Mouse (Mus musculus): ENCODE measurements around the gene Jam3.
"Not testable (repeated sequence)": the region's sequence is repeated elsewhere in the genome, so short reads cannot be mapped to it uniquely, and the experiment has no call there.

Jam3 gene

GRCm38 (mm10) chr9:27166981-27167380, 11.8 kb upstream of the Jam3 start:
- DNase-seq = no peak

- no peak for DNase-seq
These were observed 10.4 kb upstream of the Jam3 start for GRCm38 (mm10) chr9:27165596-27165995.

- no peak for DNase-seq
These were observed 9.7 kb upstream of the Jam3 start for GRCm38 (mm10) chr9:27164957-27165356.

DNA sequence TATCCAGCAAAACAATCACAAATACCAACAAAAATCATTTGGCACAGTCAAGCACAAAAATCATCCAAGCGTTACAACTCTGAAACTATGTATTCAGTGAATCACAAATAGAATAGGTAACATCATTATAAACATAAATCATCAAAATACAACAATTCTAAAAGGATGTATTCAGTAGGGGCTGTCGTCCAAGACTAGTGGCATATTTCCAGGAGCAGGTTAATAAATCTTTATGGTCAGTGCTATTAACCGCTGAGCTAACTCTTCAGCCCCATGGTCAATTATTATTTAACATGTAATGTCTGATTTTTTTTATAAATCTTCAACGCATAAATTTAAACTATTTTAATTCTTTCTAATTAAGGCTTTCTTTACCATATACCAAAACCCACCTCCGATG, 8.4 kb upstream of the Jam3 start:
- not testable (repeated sequence) for DNase-seq

DNA sequence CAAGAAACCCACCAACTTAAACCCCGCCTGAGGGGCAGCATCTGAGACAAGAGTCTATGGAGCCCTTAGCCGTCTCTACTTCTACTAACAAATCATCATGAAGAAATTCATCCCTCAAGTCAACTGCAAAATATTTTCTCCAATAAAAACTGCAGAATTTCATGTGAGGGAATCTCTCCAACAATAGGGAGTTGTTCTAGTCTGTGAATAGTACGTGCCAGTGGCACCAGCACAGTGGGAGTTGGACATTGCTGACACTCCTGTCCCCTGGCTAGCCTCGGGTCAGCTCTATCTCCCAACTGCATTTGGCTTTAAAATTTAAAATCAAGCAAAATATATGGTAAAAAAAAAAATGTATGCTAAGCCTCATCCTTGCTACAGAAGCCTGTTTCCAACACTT, 1.4 kb downstream of the Jam3 start:
- no peak for DNase-seq

DNA sequence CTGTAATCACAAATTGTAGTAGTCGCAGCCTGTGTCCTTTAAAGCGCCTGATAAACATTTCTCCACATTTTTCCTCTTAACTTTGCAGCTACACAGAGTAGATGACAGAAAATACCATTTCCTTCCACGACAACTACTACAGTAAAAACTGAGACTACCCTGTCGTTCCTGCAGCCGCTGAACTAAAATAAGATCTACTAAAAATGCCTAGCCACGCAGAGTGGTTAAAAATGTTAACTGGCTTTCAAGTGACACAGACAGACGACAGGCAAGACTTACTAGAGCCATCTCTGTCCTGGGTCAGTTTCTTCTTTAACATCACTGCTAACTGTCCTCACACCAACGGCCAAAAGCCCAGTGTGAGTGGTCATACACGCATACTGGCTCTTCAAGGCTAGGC, 5.4 kb downstream of the Jam3 start:
- DNase-seq = no peak

- no peak for DNase-seq
These were observed 6.4 kb downstream of the Jam3 start for GRCm38 (mm10) chr9:27148631-27149471.

GRCm38 (mm10) chr9:27147946-27148345, 7.3 kb downstream of the Jam3 start:
- no peak for DNase-seq

DNA sequence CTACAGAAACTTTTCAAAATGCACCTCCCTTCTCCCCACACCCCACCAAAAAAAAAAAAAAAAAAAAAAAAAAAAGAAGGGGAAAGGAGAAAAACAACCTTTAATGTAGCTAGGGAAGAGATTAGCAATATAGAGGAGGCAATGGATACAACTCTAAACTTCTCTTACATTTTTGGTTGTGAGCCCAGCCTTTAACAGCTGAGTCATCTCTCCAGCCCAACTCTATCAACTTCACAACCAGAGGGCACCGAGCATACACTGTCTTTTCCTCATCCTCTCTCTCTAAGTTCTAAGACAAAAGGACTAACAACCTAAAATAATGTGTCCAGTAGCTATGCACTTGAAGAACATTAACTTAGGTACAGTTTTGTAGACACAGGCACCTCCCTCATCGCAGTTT, 8.4 kb downstream of the Jam3 start:
- no peak for DNase-seq

DNA sequence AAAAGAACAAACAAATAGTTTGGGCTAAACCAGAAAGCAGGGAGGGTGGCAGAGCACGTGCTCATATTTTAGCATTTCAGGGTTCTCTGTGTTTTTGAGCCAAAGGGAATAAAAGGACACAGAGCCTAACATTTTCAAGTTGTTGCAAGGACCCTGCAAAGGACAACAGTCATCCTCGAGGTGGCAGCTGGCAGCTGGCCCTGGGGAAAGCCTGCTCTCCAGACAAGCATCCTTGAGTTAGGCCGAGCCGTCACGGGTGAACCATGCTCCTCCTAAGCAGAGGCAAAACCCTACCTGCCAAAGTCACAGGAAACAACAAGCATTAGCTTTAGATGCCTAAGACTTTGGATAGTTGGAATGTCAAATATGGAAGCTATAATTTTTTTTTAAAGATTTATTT, 10.2 kb downstream of the Jam3 start:
- DNase-seq = no peak

DNA sequence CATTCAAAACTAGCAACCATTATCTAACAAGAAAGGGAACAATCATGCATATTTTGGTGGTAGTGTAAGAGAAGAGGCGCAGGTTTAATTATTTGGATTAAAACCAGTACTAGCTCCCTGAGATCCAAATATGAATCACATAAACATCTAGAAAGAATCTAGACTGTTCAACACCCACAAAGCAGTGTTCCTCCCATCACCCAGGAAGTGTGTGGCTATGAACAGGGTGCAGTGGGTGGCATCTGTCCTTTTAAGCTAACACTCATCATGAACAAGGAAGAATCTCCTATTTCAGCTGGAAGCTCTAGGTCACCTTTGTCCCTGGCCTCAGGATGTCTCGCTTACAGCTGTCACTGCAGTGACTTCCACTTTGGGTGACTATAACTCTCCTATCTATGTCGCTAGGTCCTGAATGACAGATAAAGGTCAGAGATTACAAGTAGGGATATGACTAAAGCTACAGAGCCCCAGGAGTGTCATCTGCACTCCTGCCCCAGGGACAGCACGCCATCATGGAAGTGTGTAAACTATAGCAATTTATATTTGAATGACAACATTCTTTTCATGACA, 10.9 kb downstream of the Jam3 start:
- DNase-seq = no peak

DNA sequence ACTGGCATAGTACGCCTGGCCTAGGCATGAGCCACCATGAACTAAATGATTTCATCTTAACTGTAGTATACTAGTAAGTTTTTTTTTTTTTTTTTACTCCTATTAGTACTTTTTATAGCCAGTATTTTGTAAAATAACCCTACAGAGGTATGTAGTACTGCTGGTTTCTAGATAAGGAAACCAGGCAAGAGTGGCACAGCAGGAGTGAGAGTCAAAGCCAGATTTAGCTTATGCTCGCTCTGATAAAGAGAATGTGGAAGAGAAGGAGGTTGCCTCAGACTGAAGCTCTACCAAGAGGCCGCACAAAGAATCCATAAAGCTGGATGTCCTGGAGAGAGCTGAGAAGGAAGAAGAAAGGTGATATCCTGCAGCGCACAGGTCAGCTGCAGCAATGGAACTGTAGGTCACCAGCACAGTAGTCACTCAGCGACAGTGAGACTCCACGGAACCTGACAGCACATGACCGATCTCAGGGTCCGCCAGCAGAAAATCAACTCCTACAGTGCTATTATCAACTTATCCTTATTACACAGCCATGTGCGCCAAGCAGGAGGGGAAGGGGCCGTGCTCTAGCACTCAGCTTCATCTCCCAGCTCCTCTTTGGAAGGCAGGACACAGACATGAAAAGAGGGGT, 14.7 kb downstream of the Jam3 start:
- DNase-seq = no peak

DNA sequence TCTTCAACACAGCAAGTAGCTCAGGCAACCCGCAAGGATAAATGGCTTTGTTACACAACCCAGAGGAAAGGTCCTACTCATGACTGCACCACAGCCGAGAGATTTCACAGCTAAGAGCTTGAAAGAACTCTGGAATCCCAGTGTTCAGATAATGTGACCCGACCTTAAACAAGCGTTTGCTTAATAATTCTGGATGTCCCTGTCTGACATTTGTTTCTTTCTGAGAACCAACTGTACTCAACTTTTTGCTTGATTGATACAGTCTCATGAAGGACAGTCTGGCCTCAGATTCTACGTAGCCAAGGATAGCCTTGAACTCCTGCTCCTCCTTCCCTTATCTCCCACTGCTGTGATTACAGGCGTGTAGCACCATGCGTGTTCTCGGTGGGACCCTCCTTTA, 18.6 kb downstream of the Jam3 start:
- no peak for DNase-seq

DNA sequence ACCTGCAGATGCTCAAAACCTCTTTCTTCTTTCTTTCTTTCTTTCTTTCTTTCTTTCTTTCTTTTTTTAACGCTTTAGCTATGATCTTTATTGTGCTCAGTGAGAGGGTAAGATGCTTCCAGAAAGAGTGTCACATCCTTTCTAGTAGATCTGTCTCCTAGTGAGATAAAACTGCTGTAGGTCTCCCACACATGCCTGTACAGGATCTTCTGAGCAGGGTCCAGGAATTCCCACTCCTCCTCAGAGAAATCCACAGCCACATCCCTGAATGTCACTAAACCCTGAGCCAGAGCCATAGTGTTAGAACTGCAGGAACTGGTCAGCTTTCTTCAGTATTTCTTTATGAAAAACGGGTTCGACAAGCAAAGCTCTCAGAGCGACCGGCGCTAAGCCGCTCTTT, 19.8 kb downstream of the Jam3 start:
- DNase-seq = no peak

GRCm38 (mm10) chr9:27134410-27134809, 20.8 kb downstream of the Jam3 start:
- peak; percentile 52 for DNase-seq

DNA sequence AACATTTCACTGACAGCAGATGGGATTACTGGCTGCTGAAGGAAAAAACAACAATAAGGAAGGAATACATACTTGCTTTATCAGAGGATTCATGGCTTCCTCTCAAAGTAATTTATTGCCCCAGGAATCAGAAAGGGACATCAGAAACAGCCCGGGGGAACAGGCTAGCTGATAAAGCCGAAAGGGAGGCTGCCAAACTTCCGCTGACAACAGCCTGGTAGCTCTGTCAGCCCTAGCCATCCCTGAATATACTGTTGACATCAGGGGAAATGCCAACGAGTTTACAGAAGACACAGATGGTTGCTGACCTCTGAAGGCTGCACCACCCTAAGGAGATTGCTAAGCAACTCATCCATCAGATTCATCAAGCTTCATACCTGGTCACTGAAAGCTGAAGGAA, 26.6 kb downstream of the Jam3 start:
- DNase-seq = no peak

DNA sequence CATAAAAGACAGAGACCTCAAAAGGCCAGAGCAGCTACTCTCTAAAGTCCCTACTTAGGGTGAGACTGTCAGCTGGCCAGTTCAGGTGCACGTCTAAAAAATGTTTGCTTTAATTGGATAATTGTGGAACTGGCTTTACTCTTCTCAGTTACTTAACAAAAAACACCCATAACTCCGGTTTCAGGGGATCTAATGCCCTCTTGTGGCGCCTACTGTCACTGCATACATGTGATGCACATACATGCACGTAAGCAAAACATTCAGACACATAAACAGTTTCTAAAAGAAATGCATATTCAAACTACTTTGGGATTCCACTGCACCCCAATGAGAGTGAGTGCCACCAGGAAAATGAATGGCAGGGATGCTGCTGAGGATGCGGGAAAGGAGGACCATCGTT, 28.7 kb downstream of the Jam3 start:
- no peak for DNase-seq

DNA sequence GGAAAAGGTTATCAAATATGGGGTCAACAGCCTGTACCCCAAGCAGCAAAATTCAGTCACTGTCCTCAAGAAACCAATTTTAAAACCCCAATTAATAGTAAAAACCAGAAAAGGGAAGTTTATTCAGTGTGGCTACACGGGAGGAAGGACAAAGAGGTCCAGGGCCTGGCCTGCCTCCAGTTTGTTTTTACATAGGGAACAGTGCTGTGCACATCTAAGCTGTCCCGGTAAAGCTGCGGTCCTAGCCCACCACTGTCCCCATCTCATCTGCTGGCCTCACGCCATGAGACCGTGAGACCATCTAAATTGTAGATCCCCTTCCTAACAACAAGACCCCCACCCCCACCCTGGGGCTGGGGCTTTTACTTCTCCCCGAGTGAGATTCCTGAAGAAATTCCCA, 29.8 kb downstream of the Jam3 start:
- DNase-seq = no peak

DNA sequence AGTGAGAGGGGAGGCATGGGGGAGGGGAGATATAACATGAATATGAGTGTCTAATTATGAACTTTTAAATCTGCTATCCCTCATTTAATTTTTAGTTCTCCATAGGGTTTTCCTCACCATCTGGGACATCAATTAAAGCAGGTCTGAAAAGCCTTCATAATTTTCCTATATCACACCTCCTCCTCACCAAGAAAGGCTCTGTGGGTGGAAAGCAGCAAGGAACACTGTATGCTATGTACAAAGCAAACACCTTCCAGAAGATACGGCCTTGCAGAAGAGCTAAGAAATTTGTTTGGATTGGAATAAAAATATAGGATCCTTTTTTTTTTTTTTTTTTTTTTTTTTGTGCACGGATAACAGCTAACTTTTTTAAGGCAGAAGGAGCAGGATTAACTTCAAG, 31.3 kb downstream of the Jam3 start:
- DNase-seq = no peak

DNA sequence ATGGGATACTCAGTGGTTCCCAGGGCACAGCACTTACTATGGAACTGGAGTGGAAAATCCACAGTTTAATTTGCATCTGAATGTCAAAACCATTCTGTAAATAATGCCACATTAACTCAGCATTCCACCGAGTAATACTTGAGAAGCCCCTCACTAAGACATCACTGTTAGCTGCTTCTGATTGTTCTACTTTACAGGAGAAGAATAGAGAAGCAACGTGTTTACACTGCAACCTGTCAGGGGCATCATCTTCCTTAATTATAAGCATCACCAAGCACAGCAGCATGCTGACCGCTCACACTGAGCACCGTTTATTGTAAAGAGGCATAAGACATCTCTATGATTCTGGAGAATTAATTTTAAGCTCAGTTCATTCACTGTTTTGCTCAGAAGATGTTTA, 32.3 kb downstream of the Jam3 start:
- DNase-seq = no peak

DNA sequence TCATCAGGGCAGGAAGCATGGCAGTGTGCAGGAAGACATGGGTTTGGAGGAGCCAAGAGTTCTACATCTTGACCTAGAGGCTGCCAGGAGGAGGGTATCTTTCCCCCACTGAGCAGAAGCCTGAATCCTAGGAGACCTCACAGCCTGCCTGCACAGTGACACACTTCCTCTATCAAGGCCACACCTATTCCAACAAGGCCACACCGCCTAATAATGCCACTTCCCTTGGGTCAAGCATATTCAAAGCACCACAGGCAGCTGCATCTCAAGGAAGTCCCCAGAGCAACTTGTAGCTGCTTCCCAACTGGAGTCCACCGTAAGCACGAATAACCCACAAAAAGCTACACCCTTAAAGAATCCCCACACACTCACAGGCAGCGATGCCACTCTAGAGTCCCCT, 33.1 kb downstream of the Jam3 start:
- DNase-seq = no peak

DNA sequence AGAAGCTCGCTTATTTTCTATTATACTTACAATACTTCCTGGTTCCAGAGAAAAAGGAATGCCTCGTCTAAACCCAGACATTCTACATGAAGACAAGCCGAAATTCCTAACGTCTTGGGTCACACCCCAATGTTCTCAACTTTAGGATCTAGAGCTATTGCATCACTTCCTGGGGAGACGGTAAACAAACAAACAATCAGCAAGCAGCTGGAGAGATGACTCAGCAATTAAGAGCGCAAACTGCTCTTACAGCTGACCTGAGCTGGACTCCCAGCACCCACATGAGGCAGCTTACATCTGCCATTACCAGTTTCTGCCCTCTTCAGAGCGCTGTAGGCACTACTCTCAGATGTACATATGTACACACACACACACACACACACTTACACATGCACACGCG, 34.0 kb downstream of the Jam3 start:
- no peak for DNase-seq

DNA sequence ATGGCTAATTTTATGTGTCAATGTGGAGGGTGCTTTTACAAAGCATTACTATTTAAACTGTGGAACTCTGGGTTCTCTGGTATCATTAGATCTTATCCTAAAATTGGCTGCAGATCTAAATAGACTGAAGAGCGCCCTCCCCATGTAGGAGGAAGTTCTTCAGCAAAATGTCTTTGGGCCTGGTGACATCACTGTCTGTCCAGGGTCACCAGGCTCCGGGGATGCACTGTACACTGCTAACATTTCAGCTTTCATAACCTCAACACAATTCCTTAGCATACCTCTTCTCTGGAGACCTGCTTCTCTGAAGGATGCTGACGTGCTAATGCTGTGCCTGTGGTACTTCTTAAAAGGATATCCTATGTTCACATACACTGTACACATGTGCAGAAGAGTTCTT, 43.5 kb downstream of the Jam3 start:
- DNase-seq = no peak

- DNase-seq = no peak
These were observed 44.5 kb downstream of the Jam3 start for GRCm38 (mm10) chr9:27110681-27111080.
